Mouse (Mus musculus): ENCODE measurements around the gene March1.
"Not testable (repeated sequence)": the region's sequence is repeated elsewhere in the genome, so short reads cannot be mapped to it uniquely, and the experiment has no call there.

- TF ChIP-seq CTCF (IDR thresholded peaks at IDR 0.05; ENCODE audit: borderline replicate concordance, insufficient read depth, low read depth, low read length); POLR2A (IDR thresholded peaks at IDR 0.05; ENCODE audit: borderline replicate concordance, insufficient read depth, low read length): not testable (repeated sequence)
Measured at GRCm38 (mm10) chr8:66405796-66406195, 788.1 kb downstream of the March1 start.

Measured in cerebellum, adult 2 months (tissue).